Mouse (Mus musculus) lung, embryonic 16.5 days (tissue): Measurements from ENCODE around the gene Hebp1. TPM values are rescaled to one million over a fixed set of nuclear protein-coding genes. Genes with fewer than 3 reads are reported as not detected.

ENCODE experiments used
- ATAC-seq: fragments of 200-750 bp; cut with Nextera tagmentation; 2 replicates; pipeline ENCODE4 v1.8.0; 2017; ENCODE audit warnings: low read depth, mild to moderate bottlenecking, moderate library complexity
- H3K27ac ChIP-seq: fragments of 300-500 bp; sonication (generic); 2 replicates; pipeline ENCODE4 v1.5.1; 2014; ENCODE audit warnings: mild to moderate bottlenecking, control low read depth, low read length
- H3K27me3 ChIP-seq: fragments of 300-500 bp; sonication (generic); 2 replicates; pipeline ENCODE4 v1.6.1; 2014; ENCODE audit warnings: low read depth, low read length, mixed read lengths; ENCODE audit not compliant: control insufficient read depth, insufficient read depth
- H3K36me3 ChIP-seq: fragments of 300-500 bp; sonication (generic); 2 replicates; pipeline ENCODE4 v1.6.1; 2014; ENCODE audit warnings: low read length; ENCODE audit not compliant: control insufficient read depth, insufficient read depth
- H3K4me1 ChIP-seq: fragments of 300-500 bp; sonication (generic); replicated peaks from 2 replicates; pipeline ENCODE4 v1.6.1; 2014; ENCODE audit warnings: low read length, mixed read lengths; ENCODE audit not compliant: control insufficient read depth, insufficient read depth
- H3K4me2 ChIP-seq: fragments of 300-500 bp; sonication (generic); 2 replicates; pipeline ENCODE4 v1.6.1; 2014; ENCODE audit warnings: low read depth, low read length, control low read depth
- H3K4me3 ChIP-seq: fragments of 300-500 bp; sonication (generic); 2 replicates; pipeline ENCODE4 v1.5.1; 2014; ENCODE audit warnings: mild to moderate bottlenecking, low read length, control low read depth
- H3K9ac ChIP-seq: fragments of 300-500 bp; sonication (generic); 2 replicates; pipeline ENCODE4 v1.6.1; 2014; ENCODE audit warnings: low read length, control low read depth
- H3K9me3 ChIP-seq: fragments of 300-500 bp; sonication (generic); 2 replicates; pipeline ENCODE4 v1.6.1; 2016; ENCODE audit warnings: low read length; ENCODE audit not compliant: control insufficient read depth
- WGBS: fragments of 180-500 bp; shearing (Covaris S2); extraction: QIAGEN DNeasy Blood & Tissue Kit; methylation state at CpG from one replicate; pipeline ENCODE4 v1.1.7; 2014; 5-methylcytosine and 5-hydroxymethylcytosine counted together
- polyA plus RNA-seq: library from polyadenylated mRNA; unstranded; fragments of >200 nt; fragmentation: Nextera tagmentation; extraction: Ambion mirVana; gene quantifications from 2 replicates; pipeline ENCODE4 v1.2.1, GENCODE M21; 2015

Gene Hebp1
- polyA plus RNA-seq, 1 experiment from 2014 or later: 11.4 TPM

GRCm38 (mm10) chr6:135162311-135162710 is 35.5 kb downstream of the Hebp1 start:
- H3K4me2 ChIP-seq: no peak overlapping the region
- peaks cover 2% of the 10 kb centered on the region; the same call in 1 of the 2 replicates for H3K4me1 ChIP-seq
- 79% methylated on average over 3 of the region's 3 CpGs for whole genome bisulfite sequencing
- H3K9ac ChIP-seq: no peak overlapping the region
- no peaks in the 10 kb centered on the region for H3K27me3 ChIP-seq
- H3K4me3 ChIP-seq: no peak overlapping the region
- H3K9me3 ChIP-seq: no peaks in the 10 kb centered on the region
- no peak for ATAC-seq
- H3K27ac ChIP-seq: no peak overlapping the region
- no peaks in the 10 kb centered on the region for H3K36me3 ChIP-seq

GRCm38 (mm10) chr6:135161356-135161755 is 36.5 kb downstream of the Hebp1 start:
- Histone ChIP-seq H3K4me3 (no peak overlapping the region), H3K27me3 (no peaks in the 10 kb centered on the region), H3K9ac (no peak overlapping the region), H3K36me3 (no peaks in the 10 kb centered on the region), H3K4me2 (no peak overlapping the region), H3K9me3 (no peaks in the 10 kb centered on the region), H3K27ac (no peak overlapping the region), H3K4me1 (peaks cover 2% of the 10 kb centered on the region; the same call in 1 of the 2 replicates)
- no peak for ATAC-seq
- 64% methylated on average over 4 of the region's 4 CpGs for WGBS

GRCm38 (mm10) chr6:135158509-135158908 is 39.3 kb downstream of the Hebp1 start:
- no peak overlapping the region for H3K27ac ChIP-seq
- no peaks in the 10 kb centered on the region for H3K27me3 ChIP-seq
- no peak for ATAC-seq
- no peak overlapping the region for H3K4me3 ChIP-seq
- no peaks in the 10 kb centered on the region for H3K36me3 ChIP-seq
- 67% methylated on average over 4 of the region's 4 CpGs for WGBS
- H3K4me1 ChIP-seq: peaks cover 2% of the 10 kb centered on the region; the same call in 1 of the 2 replicates
- H3K4me2 ChIP-seq: no peak overlapping the region
- no peaks in the 10 kb centered on the region for H3K9me3 ChIP-seq
- no peak overlapping the region for H3K9ac ChIP-seq

GRCm38 (mm10) chr6:135157496-135157895 is 40.3 kb downstream of the Hebp1 start:
- H3K36me3 ChIP-seq: no peaks in the 10 kb centered on the region
- peak; percentile 69 for ATAC-seq
- no peak overlapping the region for H3K4me2 ChIP-seq
- WGBS: 28% methylated on average over 4 of the region's 4 CpGs
- no peaks in the 10 kb centered on the region for H3K27me3 ChIP-seq
- H3K9ac ChIP-seq: no peak overlapping the region
- no peaks in the 10 kb centered on the region for H3K9me3 ChIP-seq
- H3K4me3 ChIP-seq: no peak overlapping the region
- H3K4me1 ChIP-seq: peaks cover 2% of the 10 kb centered on the region; the same call in 1 of the 2 replicates
- no peak overlapping the region for H3K27ac ChIP-seq

DNA sequence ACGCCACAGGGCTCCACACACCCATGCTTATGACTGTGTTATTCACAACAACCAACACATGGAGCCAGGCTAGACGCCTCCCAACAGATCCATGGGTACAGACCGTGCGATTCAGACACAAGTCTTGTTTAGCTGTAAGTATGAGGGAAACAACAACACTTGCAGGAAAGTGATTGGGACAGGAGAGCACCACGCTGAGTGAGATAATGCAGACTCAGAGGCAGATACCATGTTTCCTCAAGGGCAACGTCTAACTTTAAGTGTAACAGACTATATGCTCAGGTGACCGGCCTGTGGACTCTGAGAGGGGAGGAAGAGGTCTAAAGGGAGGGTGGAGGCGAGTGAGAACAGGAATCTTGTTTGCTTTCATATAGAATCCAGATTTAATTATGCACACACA is 41.2 kb downstream of the Hebp1 start:
- Histone ChIP-seq H3K27me3 (no peaks in the 10 kb centered on the region), H3K27ac (no peak overlapping the region), H3K36me3 (no peaks in the 10 kb centered on the region), H3K4me2 (no peak overlapping the region), H3K9me3 (no peaks in the 10 kb centered on the region), H3K4me1 (peaks cover 2% of the 10 kb centered on the region; the same call in 1 of the 2 replicates), H3K9ac (no peak overlapping the region), H3K4me3 (no peak overlapping the region)
- no peak for ATAC-seq
- WGBS: 65% methylated on average over 8 of the region's 8 CpGs

DNA sequence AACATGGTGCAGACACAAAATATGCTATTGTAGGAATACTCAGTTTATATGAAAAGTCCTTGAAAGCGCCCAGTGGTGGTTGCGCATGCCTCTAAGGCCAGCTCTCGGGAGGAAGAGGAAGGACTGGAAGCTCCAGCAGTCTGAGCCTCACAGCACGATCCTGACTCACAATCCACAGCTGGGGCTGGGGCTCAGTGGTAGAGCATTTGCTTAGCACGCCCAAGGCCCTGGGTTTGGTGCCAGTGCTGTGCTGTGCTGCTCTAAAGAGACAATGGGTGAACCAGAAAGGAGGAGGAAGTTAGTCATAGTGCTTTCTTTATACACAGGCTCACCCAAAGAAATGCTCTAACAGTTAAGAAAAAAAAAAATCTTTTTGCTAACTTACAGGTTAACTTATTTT is 44.1 kb downstream of the Hebp1 start:
- Histone ChIP-seq H3K4me2 (no peak overlapping the region), H3K27ac (no peak overlapping the region), H3K4me1 (peaks cover 2% of the 10 kb centered on the region; the same call in 1 of the 2 replicates), H3K36me3 (no peaks in the 10 kb centered on the region), H3K27me3 (no peaks in the 10 kb centered on the region), H3K4me3 (no peak overlapping the region), H3K9me3 (no peaks in the 10 kb centered on the region), H3K9ac (no peak overlapping the region)
- 77% methylated on average over 5 of the region's 5 CpGs for WGBS
- ATAC-seq: no peak

- Histone ChIP-seq H3K27me3 (no peaks in the 10 kb centered on the region), H3K9me3 (no peaks in the 10 kb centered on the region), H3K4me3 (no peak overlapping the region), H3K4me1 (no peaks in the 10 kb centered on the region), H3K27ac (no peak overlapping the region), H3K9ac (no peak overlapping the region), H3K4me2 (no peak overlapping the region), H3K36me3 (no peaks in the 10 kb centered on the region)
- ATAC-seq: peak; percentile 61; the same call in 1 of the 2 replicates
- WGBS: 34% methylated on average over 5 of the region's 5 CpGs
Measured at GRCm38 (mm10) chr6:135150311-135150710, 47.5 kb downstream of the Hebp1 start.

DNA sequence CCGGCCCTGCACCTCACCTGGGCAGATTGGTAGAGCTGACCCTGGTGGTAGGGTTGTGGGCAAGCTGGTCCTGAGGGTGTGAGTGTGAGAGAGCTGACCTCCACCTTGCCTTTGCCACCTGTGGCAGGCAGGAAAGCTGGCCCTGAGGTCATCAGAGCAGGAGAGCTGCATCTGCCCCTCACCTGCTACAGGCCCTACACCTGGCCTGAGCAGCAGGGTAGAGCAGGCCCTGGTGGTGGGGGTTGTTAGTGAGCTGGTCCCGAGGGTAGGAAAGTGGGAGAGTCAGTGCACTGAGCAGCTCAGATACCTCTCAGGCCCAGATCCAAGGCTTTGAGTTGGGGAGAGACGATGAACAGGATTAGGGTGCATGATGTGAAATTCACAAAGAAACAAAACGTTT is 48.1 kb downstream of the Hebp1 start:
- Histone ChIP-seq H3K27ac (no peak overlapping the region), H3K4me3 (no peak overlapping the region), H3K9ac (no peak overlapping the region), H3K27me3 (no peaks in the 10 kb centered on the region), H3K4me1 (no peaks in the 10 kb centered on the region), H3K9me3 (no peaks in the 10 kb centered on the region), H3K4me2 (no peak overlapping the region), H3K36me3 (no peaks in the 10 kb centered on the region)
- 67% methylated on average over 4 of the region's 4 CpGs for WGBS
- ATAC-seq: 0 out of 2 replicates have a peak, but pooled peaks have one; percentile 15

- Histone ChIP-seq H3K9me3 (no peaks in the 10 kb centered on the region), H3K4me1 (no peaks in the 10 kb centered on the region), H3K27ac (no peak overlapping the region), H3K4me3 (no peak overlapping the region), H3K27me3 (no peaks in the 10 kb centered on the region), H3K4me2 (no peak overlapping the region), H3K36me3 (no peaks in the 10 kb centered on the region), H3K9ac (no peak overlapping the region)
- ATAC-seq: no peak
- WGBS: 76% methylated on average over 4 of the region's 4 CpGs
Measured at GRCm38 (mm10) chr6:135149175-135149574, 48.6 kb downstream of the Hebp1 start.

GRCm38 (mm10) chr6:135148506-135148905 is 49.3 kb downstream of the Hebp1 start:
- no peak overlapping the region for H3K9ac ChIP-seq
- H3K36me3 ChIP-seq: no peaks in the 10 kb centered on the region
- H3K9me3 ChIP-seq: no peaks in the 10 kb centered on the region
- no peak overlapping the region for H3K27ac ChIP-seq
- H3K4me3 ChIP-seq: no peak overlapping the region
- no peaks in the 10 kb centered on the region for H3K4me1 ChIP-seq
- H3K4me2 ChIP-seq: no peak overlapping the region
- H3K27me3 ChIP-seq: no peaks in the 10 kb centered on the region
- 41% methylated on average over 1 of the region's 1 CpGs for WGBS
- peak; percentile 30; the same call in 1 of the 2 replicates for ATAC-seq
